In the genomic region with DNA sequence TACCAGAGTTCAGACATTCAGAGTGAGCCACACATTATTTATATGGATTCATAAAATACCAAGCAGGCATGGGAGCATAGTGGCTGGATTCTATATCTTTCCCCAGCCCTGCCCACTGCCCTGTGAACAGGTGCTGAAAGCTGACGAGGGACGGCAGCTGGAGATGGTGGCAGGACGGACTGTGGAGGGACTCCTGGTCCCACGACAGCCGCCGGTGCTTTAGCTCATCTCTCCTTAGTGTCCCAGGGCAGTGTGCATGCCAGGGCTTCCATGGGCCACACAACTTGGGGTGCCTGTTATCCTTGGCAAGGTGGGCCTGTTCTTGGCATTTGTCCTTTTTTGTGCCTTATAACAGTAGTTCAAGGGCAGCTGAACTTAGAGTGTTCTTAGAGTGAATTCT, we compare ENCODE assay signal across 18 mouse cellular contexts. TPM values are rescaled to one million over a fixed set of nuclear protein-coding genes. Genes with fewer than 3 reads are reported as not detected.
A peak's percentile ranks its signal among the peaks of the same experiment; 100 is the strongest.
DNase-seq lines count a peak whose midpoint lies in the region; ATAC-seq and TF ChIP-seq lines count a peak whose summit lies in the region.
"Had no signal": no experiment of that assay in that cellular context is flagged by ENCODE, and none has a peak within 500 bp of the region (broad histone marks: within the 10 kb centered on the region; RNA-seq: fewer than 3 reads in every experiment).

No protein-coding gene starts in this region.

- no peak for TF ChIP-seq CTCF in lung, postnatal 0 days (IDR thresholded peaks at IDR 0.05)

- no peak overlapping the region; the same call in 1 of the 2 replicates for H3K27ac ChIP-seq in embryonic facial prominence, embryonic 14.5 days (replicated peaks; ENCODE audit: low read depth, low read length)
- H3K27ac ChIP-seq in embryonic facial prominence, embryonic 10.5 days (replicated peaks): no peak overlapping the region
- H3K27ac ChIP-seq in hindbrain, embryonic 13.5 days: no peak overlapping the region
- H3K27ac ChIP-seq in hindbrain, embryonic 12.5 days: no peak overlapping the region
- H3K27ac ChIP-seq in lung, postnatal 0 days (ENCODE audit: low read length): no peak overlapping the region
- H3K27ac ChIP-seq in limb, embryonic 15.5 days: peak overlapping the region; percentile 35; the same call in 1 of the 2 replicates
- H3K27ac ChIP-seq: liver, embryonic 15.5 days; midbrain, embryonic 13.5 days; stomach, embryonic 15.5 days had no signal

- no peak overlapping the region for H3K9ac ChIP-seq in embryonic facial prominence, embryonic 14.5 days (ENCODE audit: low read depth, low read length)
- H3K9ac ChIP-seq in hindbrain, embryonic 13.5 days: peak overlapping the region; percentile 24; the same call in 1 of the 2 replicates
- H3K9ac ChIP-seq in hindbrain, embryonic 12.5 days: no peak overlapping the region
- H3K9ac ChIP-seq in lung, postnatal 0 days (replicated peaks; ENCODE audit: low read depth): no peak overlapping the region
- H3K9ac ChIP-seq in limb, embryonic 15.5 days: no peak overlapping the region
- H3K9ac ChIP-seq: forebrain, embryonic 13.5 days; liver, embryonic 15.5 days; midbrain, embryonic 13.5 days; stomach, embryonic 15.5 days had no signal

- H3K4me3 ChIP-seq in embryonic facial prominence, embryonic 14.5 days (ENCODE audit: low read depth, low read length): no peak overlapping the region
- H3K4me3 ChIP-seq in embryonic facial prominence, embryonic 10.5 days: no peak overlapping the region
- no peak overlapping the region for H3K4me3 ChIP-seq in hindbrain, embryonic 13.5 days
- H3K4me3 ChIP-seq in hindbrain, embryonic 12.5 days: no peak overlapping the region
- no peak overlapping the region for H3K4me3 ChIP-seq in lung, postnatal 0 days (ENCODE audit: low read depth, low read length)
- H3K4me3 ChIP-seq in limb, embryonic 15.5 days: no peak overlapping the region
- H3K4me3 ChIP-seq: forebrain, embryonic 13.5 days; liver, embryonic 15.5 days; midbrain, embryonic 13.5 days; stomach, embryonic 15.5 days had no signal

- H3K36me3 ChIP-seq in embryonic facial prominence, embryonic 14.5 days (ENCODE audit: control insufficient read depth, insufficient read depth, low read length): no peaks in the 10 kb centered on the region
- peaks cover 9% of the 10 kb centered on the region for H3K36me3 ChIP-seq in embryonic facial prominence, embryonic 10.5 days (replicated peaks)
- H3K36me3 ChIP-seq in hindbrain, embryonic 13.5 days: no peaks in the 10 kb centered on the region
- no peaks in the 10 kb centered on the region for H3K36me3 ChIP-seq in hindbrain, embryonic 12.5 days
- no peaks in the 10 kb centered on the region for H3K36me3 ChIP-seq in lung, postnatal 0 days (ENCODE audit: insufficient read depth, low read length)
- H3K36me3 ChIP-seq in limb, embryonic 15.5 days: 0 out of 2 replicates have a peak, but pooled peaks cover 3% of the 10 kb centered on the region
- H3K36me3 ChIP-seq: liver, embryonic 15.5 days; midbrain, embryonic 13.5 days; stomach, embryonic 15.5 days had no signal

- 65% methylated on average over 6 of the region's 6 CpGs for WGBS in embryonic facial prominence, embryonic 14.5 days
- WGBS in embryonic facial prominence, embryonic 10.5 days: 83% methylated on average over 6 of the region's 6 CpGs
- WGBS in hindbrain, embryonic 13.5 days: 77% methylated on average over 6 of the region's 6 CpGs
- WGBS in hindbrain, embryonic 12.5 days: 66% methylated on average over 6 of the region's 6 CpGs
- WGBS in lung, postnatal 0 days: 77% methylated on average over 6 of the region's 6 CpGs
- WGBS in limb, embryonic 15.5 days: 66% methylated on average over 6 of the region's 6 CpGs

- no peak overlapping the region for H3K4me2 ChIP-seq in embryonic facial prominence, embryonic 14.5 days (ENCODE audit: low read depth, low read length)
- no peak overlapping the region for H3K4me2 ChIP-seq in hindbrain, embryonic 13.5 days
- no peak overlapping the region for H3K4me2 ChIP-seq in hindbrain, embryonic 12.5 days (replicated peaks)
- H3K4me2 ChIP-seq in lung, postnatal 0 days (replicated peaks; ENCODE audit: low read depth, low read length): no peak overlapping the region
- no peak overlapping the region for H3K4me2 ChIP-seq in limb, embryonic 15.5 days
- H3K4me2 ChIP-seq: forebrain, embryonic 13.5 days; liver, embryonic 15.5 days; midbrain, embryonic 13.5 days; stomach, embryonic 15.5 days had no signal

- DNase-seq in embryonic facial prominence, embryonic 14.5 days (ENCODE audit: low spot score): peak; percentile 47
- DNase-seq in embryonic facial prominence, embryonic 10.5 days (ENCODE audit: low spot score): no peak
- DNase-seq in lung, postnatal 0 days (ENCODE audit: low spot score): no peak
- DNase-seq in lung, postnatal 25 days (ENCODE audit: low spot score): no peak
- DNase-seq: adrenal gland, postnatal 14 days; kidney, adult 18-20 months; kidney, postnatal 14 days; right cerebral cortex, postnatal 14 days; thymus, adult 18-20 months had no signal

- no peaks in the 10 kb centered on the region for H3K9me3 ChIP-seq in embryonic facial prominence, embryonic 14.5 days (ENCODE audit: control insufficient read depth, low read length)
- no peaks in the 10 kb centered on the region for H3K9me3 ChIP-seq in embryonic facial prominence, embryonic 10.5 days
- no peaks in the 10 kb centered on the region for H3K9me3 ChIP-seq in hindbrain, embryonic 13.5 days
- H3K9me3 ChIP-seq in hindbrain, embryonic 12.5 days (replicated peaks): no peaks in the 10 kb centered on the region
- no peaks in the 10 kb centered on the region for H3K9me3 ChIP-seq in lung, postnatal 0 days (ENCODE audit: low read length)
- H3K9me3 ChIP-seq in limb, embryonic 15.5 days: no peaks in the 10 kb centered on the region
- H3K9me3 ChIP-seq: forebrain, embryonic 13.5 days; liver, embryonic 15.5 days; midbrain, embryonic 13.5 days; stomach, embryonic 15.5 days had no signal

- no peaks in the 10 kb centered on the region for H3K27me3 ChIP-seq in embryonic facial prominence, embryonic 14.5 days (replicated peaks; ENCODE audit: control insufficient read depth, insufficient read depth, low read length)
- no peaks in the 10 kb centered on the region for H3K27me3 ChIP-seq in embryonic facial prominence, embryonic 10.5 days (replicated peaks; ENCODE audit: low read depth, poor library complexity, severe bottlenecking)
- H3K27me3 ChIP-seq in hindbrain, embryonic 13.5 days: no peaks in the 10 kb centered on the region
- no peaks in the 10 kb centered on the region for H3K27me3 ChIP-seq in hindbrain, embryonic 12.5 days
- H3K27me3 ChIP-seq in lung, postnatal 0 days (replicated peaks; ENCODE audit: insufficient read depth, low read length): no peaks in the 10 kb centered on the region
- no peaks in the 10 kb centered on the region for H3K27me3 ChIP-seq in limb, embryonic 15.5 days
- H3K27me3 ChIP-seq: CH12.LX; forebrain, embryonic 13.5 days; liver, embryonic 15.5 days; midbrain, embryonic 13.5 days; stomach, embryonic 15.5 days had no signal

- peak; percentile 68; the same call in 1 of the 2 replicates for ATAC-seq in embryonic facial prominence, embryonic 14.5 days (ENCODE audit: low read depth)
- ATAC-seq in hindbrain, embryonic 13.5 days (ENCODE audit: low FRiP score): no peak
- ATAC-seq in hindbrain, embryonic 12.5 days (ENCODE audit: low FRiP score): no peak
- peak; percentile 47 for ATAC-seq in lung, postnatal 0 days
- 0 out of 2 replicates have a peak, but pooled peaks have one; percentile 55 for ATAC-seq in limb, embryonic 15.5 days (ENCODE audit: insufficient number of reproducible peaks, low FRiP score, low TSS enrichment, low read depth)
- ATAC-seq in granulocyte monocyte progenitor cell, adult 5-6 weeks (replicated peaks; ENCODE audit: poor library complexity, severe bottlenecking): no peak
- ATAC-seq: forebrain, embryonic 13.5 days; midbrain, embryonic 13.5 days had no signal

- peaks cover 5% of the 10 kb centered on the region; the same call in 1 of the 2 replicates for H3K4me1 ChIP-seq in embryonic facial prominence, embryonic 14.5 days (ENCODE audit: control insufficient read depth, insufficient read depth, low read length)
- H3K4me1 ChIP-seq in embryonic facial prominence, embryonic 10.5 days: peaks cover 37% of the 10 kb centered on the region
- H3K4me1 ChIP-seq in hindbrain, embryonic 13.5 days (replicated peaks): peaks cover 37% of the 10 kb centered on the region
- H3K4me1 ChIP-seq in hindbrain, embryonic 12.5 days: peaks cover 15% of the 10 kb centered on the region
- no peaks in the 10 kb centered on the region for H3K4me1 ChIP-seq in lung, postnatal 0 days (ENCODE audit: insufficient read depth, low read depth, low read length)
- H3K4me1 ChIP-seq in limb, embryonic 15.5 days: peaks cover 27% of the 10 kb centered on the region

- no peak for TF ChIP-seq EP300 in lung, postnatal 0 days (IDR thresholded peaks at IDR 0.05)

RNA-seq across cellular contexts. Expression of a gene that starts 22.8 kb away (rescaled TPM):
- 10.6 and 11.6 TPM in 2 replicates for polyA plus RNA-seq in embryonic facial prominence, embryonic 14.5 days (2014; fragmentation: Nextera tagmentation; extraction: Ambion mirVana)
- 14.4 and 15.7 TPM in 2 replicates for polyA plus RNA-seq in embryonic facial prominence, embryonic 10.5 days (2016; fragmentation: Nextera tagmentation; extraction: Ambion mirVana)
- 10.2 and 10.6 TPM in 2 replicates for polyA plus RNA-seq in hindbrain, embryonic 13.5 days (2015; fragmentation: Nextera tagmentation; extraction: Ambion mirVana)
- polyA plus RNA-seq in hindbrain, embryonic 12.5 days (2016; fragmentation: Nextera tagmentation; extraction: Ambion mirVana): 17.4 and 18.3 TPM in 2 replicates
- polyA plus RNA-seq in lung, postnatal 0 days (2015; fragmentation: Nextera tagmentation; extraction: Ambion mirVana): 5.3 and 5.6 TPM in 2 replicates
- polyA plus RNA-seq in limb, embryonic 15.5 days (2015; fragmentation: Nextera tagmentation; extraction: Ambion mirVana): 8.3 and 9.0 TPM in 2 replicates
- 23.8 and 33.0 TPM in 2 replicates for total RNA-seq in granulocyte monocyte progenitor cell, adult 5-6 weeks (2014; fragmentation: Nextera tagmentation)
- total RNA-seq in granulocyte monocyte progenitor cell, adult 5-6 weeks (2017): 13.7 and 20.9 TPM in 2 replicates

Comparison
In these comparisons a context has a peak if more than half of its experiments do, and no peak if none do; other contexts are left out.
1. ATAC-seq: peak in embryonic facial prominence, embryonic 14.5 days (single experiment), lung, postnatal 0 days (single experiment) and limb, embryonic 15.5 days (single experiment); none in hindbrain, embryonic 13.5 days (single experiment), hindbrain, embryonic 12.5 days (single experiment) and granulocyte monocyte progenitor cell, adult 5-6 weeks (single experiment).